Mouse (Mus musculus) adrenal gland, adult 8-10 months (tissue): Measurements from ENCODE around the gene Tox2. TPM values are rescaled to one million over a fixed set of nuclear protein-coding genes. Genes with fewer than 3 reads are reported as not detected.

Experiments
- DNase-seq: peaks from one replicate; pipeline ENCODE4 v3.0.0; 2022
- total RNA-seq, 4 experiments: library from RNA; stranded (reverse); gene quantifications; 2 replicates each; pipeline ENCODE4 v1.2.4; 2022

Gene Tox2
- total RNA-seq, 4 experiments from 2014 or later: 2.3 to 11.7 (median 6.8) TPM

- no peak for DNase-seq
Measured at GRCm38 (mm10) chr2:163330742-163331141, 127.8 kb downstream of the Tox2 start.

GRCm38 (mm10) chr2:163331423-163331822, 128.5 kb downstream of the Tox2 start:
- no peak for DNase-seq

GRCm38 (mm10) chr2:163332368-163333055, 129.6 kb downstream of the Tox2 start:
- no peak for DNase-seq

GRCm38 (mm10) chr2:163340263-163340662, 137.3 kb downstream of the Tox2 start:
- peak; percentile 17 for DNase-seq

- DNase-seq: no peak
Measured at GRCm38 (mm10) chr2:163343671-163344070, 140.7 kb downstream of the Tox2 start.

- peak; percentile 34 for DNase-seq
Measured at GRCm38 (mm10) chr2:163344976-163345660, 142.2 kb downstream of the Tox2 start.

GRCm38 (mm10) chr2:163346497-163346896, 143.6 kb downstream of the Tox2 start:
- DNase-seq: no peak

- DNase-seq: no peak
Measured at GRCm38 (mm10) chr2:163347517-163348184, 144.7 kb downstream of the Tox2 start.

GRCm38 (mm10) chr2:163348677-163349076, 145.8 kb downstream of the Tox2 start:
- DNase-seq: no peak

GRCm38 (mm10) chr2:163349411-163349810, 146.5 kb downstream of the Tox2 start:
- no peak for DNase-seq

- no peak for DNase-seq
Measured at GRCm38 (mm10) chr2:163350443-163350842, 147.5 kb downstream of the Tox2 start.

- DNase-seq: no peak
Measured at GRCm38 (mm10) chr2:163353731-163354130, 150.8 kb downstream of the Tox2 start.

- no peak for DNase-seq
Measured at GRCm38 (mm10) chr2:163355666-163356065, 152.7 kb downstream of the Tox2 start.

GRCm38 (mm10) chr2:163356113-163356840, 153.4 kb downstream of the Tox2 start:
- no peak for DNase-seq

- no peak for DNase-seq
Measured at GRCm38 (mm10) chr2:163358662-163359061, 155.7 kb downstream of the Tox2 start.

GRCm38 (mm10) chr2:163359253-163359652, 156.3 kb downstream of the Tox2 start:
- DNase-seq: no peak

GRCm38 (mm10) chr2:163360858-163361623, 158.1 kb downstream of the Tox2 start:
- no peak for DNase-seq

- no peak for DNase-seq
Measured at GRCm38 (mm10) chr2:163362940-163363921, 160.3 kb downstream of the Tox2 start.

GRCm38 (mm10) chr2:163364785-163365541, 162.0 kb downstream of the Tox2 start:
- DNase-seq: no peak

- no peak for DNase-seq
Measured at GRCm38 (mm10) chr2:163370175-163370574, 167.2 kb downstream of the Tox2 start.
